Mouse (Mus musculus): ENCODE results near the gene Ipo7. TPM values are rescaled to one million over a fixed set of nuclear protein-coding genes. Genes with fewer than 3 reads are reported as not detected.
"Not testable (repeated sequence)": the region's sequence is repeated elsewhere in the genome, so short reads cannot be mapped to it uniquely, and the experiment has no call there.

Ipo7 gene
- polyA plus RNA-seq, 1 experiment = 8.7 TPM

- H3K36me3 ChIP-seq (ENCODE audit: control insufficient read depth, insufficient read depth, low read length) = no peaks in the 10 kb centered on the region; the same call in 1 of the 2 replicates
- no peaks in the 10 kb centered on the region for H3K4me1 ChIP-seq (ENCODE audit: control insufficient read depth, insufficient read depth, low read length)
- no peak for TF ChIP-seq CTCF (IDR thresholded peaks at IDR 0.05; ENCODE audit: control insufficient read depth, insufficient read depth, insufficient replicate concordance, low read depth, low read length)
- TF ChIP-seq POLR2A (IDR thresholded peaks at IDR 0.05; ENCODE audit: control insufficient read depth, low read depth, low read length) = no peak
- H3K27ac ChIP-seq (ENCODE audit: control insufficient read depth, insufficient read depth, low read depth, low read length) = no peak overlapping the region
- H3K27me3 ChIP-seq (ENCODE audit: control insufficient read depth, insufficient read depth, low read length) = no peaks in the 10 kb centered on the region
- H3K4me3 ChIP-seq (ENCODE audit: control insufficient read depth, low read depth, low read length) = no peak overlapping the region
Observed at GRCm38 (mm10) chr7:110023553-110023952, 5.5 kb downstream of the Ipo7 start.

- TF ChIP-seq POLR2A (IDR thresholded peaks at IDR 0.05; ENCODE audit: control insufficient read depth, low read depth, low read length) = no peak
- no peak for TF ChIP-seq CTCF (IDR thresholded peaks at IDR 0.05; ENCODE audit: control insufficient read depth, insufficient read depth, insufficient replicate concordance, low read depth, low read length)
- H3K36me3 ChIP-seq (ENCODE audit: control insufficient read depth, insufficient read depth, low read length) = no peaks in the 10 kb centered on the region; the same call in 1 of the 2 replicates
- H3K27ac ChIP-seq (ENCODE audit: control insufficient read depth, insufficient read depth, low read depth, low read length) = no peak overlapping the region
- no peak overlapping the region for H3K4me3 ChIP-seq (ENCODE audit: control insufficient read depth, low read depth, low read length)
- H3K4me1 ChIP-seq (ENCODE audit: control insufficient read depth, insufficient read depth, low read length) = no peaks in the 10 kb centered on the region
- H3K27me3 ChIP-seq (ENCODE audit: control insufficient read depth, insufficient read depth, low read length) = no peaks in the 10 kb centered on the region
Observed at GRCm38 (mm10) chr7:110026594-110026993, 8.5 kb downstream of the Ipo7 start.

GRCm38 (mm10) chr7:110028826-110029225 is 10.8 kb downstream of the Ipo7 start:
- no peaks in the 10 kb centered on the region for H3K27me3 ChIP-seq (ENCODE audit: control insufficient read depth, insufficient read depth, low read length)
- no peak overlapping the region for H3K27ac ChIP-seq (ENCODE audit: control insufficient read depth, insufficient read depth, low read depth, low read length)
- TF ChIP-seq CTCF (IDR thresholded peaks at IDR 0.05; ENCODE audit: control insufficient read depth, insufficient read depth, insufficient replicate concordance, low read depth, low read length) = no peak
- no peak overlapping the region for H3K4me3 ChIP-seq (ENCODE audit: control insufficient read depth, low read depth, low read length)
- no peaks in the 10 kb centered on the region for H3K4me1 ChIP-seq (ENCODE audit: control insufficient read depth, insufficient read depth, low read length)
- no peaks in the 10 kb centered on the region; the same call in 1 of the 2 replicates for H3K36me3 ChIP-seq (ENCODE audit: control insufficient read depth, insufficient read depth, low read length)

DNA sequence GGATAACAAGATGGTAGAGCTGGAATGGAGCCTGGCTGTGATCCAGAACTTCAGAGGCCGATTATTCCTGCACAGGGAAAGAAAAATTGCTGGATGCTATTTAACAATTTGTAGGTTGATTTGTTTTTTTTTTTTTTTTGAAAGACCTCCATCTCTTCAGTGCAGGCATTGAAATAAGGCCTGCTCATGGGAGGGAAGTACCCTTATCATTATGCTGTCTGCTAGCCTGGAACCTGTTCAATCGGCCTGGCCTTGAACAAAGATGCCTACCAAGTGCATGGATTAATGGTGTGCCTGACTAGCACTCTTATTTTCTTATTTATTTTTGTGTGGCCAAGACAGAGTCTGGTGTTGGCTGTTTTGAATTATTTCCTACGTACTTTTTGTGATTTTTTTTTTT is 12.3 kb downstream of the Ipo7 start:
- no peak overlapping the region for H3K4me3 ChIP-seq (ENCODE audit: control insufficient read depth, low read depth, low read length)
- no peak for TF ChIP-seq POLR2A (IDR thresholded peaks at IDR 0.05; ENCODE audit: control insufficient read depth, low read depth, low read length)
- TF ChIP-seq CTCF (IDR thresholded peaks at IDR 0.05; ENCODE audit: control insufficient read depth, insufficient read depth, insufficient replicate concordance, low read depth, low read length) = no peak
- H3K27me3 ChIP-seq (ENCODE audit: control insufficient read depth, insufficient read depth, low read length) = no peaks in the 10 kb centered on the region
- H3K36me3 ChIP-seq (ENCODE audit: control insufficient read depth, insufficient read depth, low read length) = no peaks in the 10 kb centered on the region; the same call in 1 of the 2 replicates
- H3K27ac ChIP-seq (ENCODE audit: control insufficient read depth, insufficient read depth, low read depth, low read length) = no peak overlapping the region
- no peaks in the 10 kb centered on the region for H3K4me1 ChIP-seq (ENCODE audit: control insufficient read depth, insufficient read depth, low read length)

GRCm38 (mm10) chr7:110057723-110058122 is 39.6 kb downstream of the Ipo7 start:
- not testable (repeated sequence) for H3K27ac ChIP-seq (ENCODE audit: control insufficient read depth, insufficient read depth, low read depth, low read length); H3K27me3 ChIP-seq (ENCODE audit: control insufficient read depth, insufficient read depth, low read length); H3K4me1 ChIP-seq (ENCODE audit: control insufficient read depth, insufficient read depth, low read length); H3K36me3 ChIP-seq (ENCODE audit: control insufficient read depth, insufficient read depth, low read length); H3K4me3 ChIP-seq (ENCODE audit: control insufficient read depth, low read depth, low read length)

- TF ChIP-seq CTCF (IDR thresholded peaks at IDR 0.05; ENCODE audit: control insufficient read depth, insufficient read depth, insufficient replicate concordance, low read depth, low read length) (no peak), POLR2A (IDR thresholded peaks at IDR 0.05; ENCODE audit: control insufficient read depth, low read depth, low read length) (no peak)
- Histone ChIP-seq H3K4me1 (ENCODE audit: control insufficient read depth, insufficient read depth, low read length) (peaks cover 5% of the 10 kb centered on the region), H3K36me3 (ENCODE audit: control insufficient read depth, insufficient read depth, low read length) (peaks cover 2% of the 10 kb centered on the region; the same call in 1 of the 2 replicates), H3K4me3 (ENCODE audit: control insufficient read depth, low read depth, low read length) (peak overlapping the region; percentile 12), H3K27ac (ENCODE audit: control insufficient read depth, insufficient read depth, low read depth, low read length) (0 out of 2 replicates have a peak overlapping the region, but pooled peaks have one; percentile 12), H3K27me3 (ENCODE audit: control insufficient read depth, insufficient read depth, low read length) (no peaks in the 10 kb centered on the region)
Observed at GRCm38 (mm10) chr7:110059092-110059785, 41.2 kb downstream of the Ipo7 start.

- peaks cover 2% of the 10 kb centered on the region; the same call in 1 of the 2 replicates for H3K36me3 ChIP-seq (ENCODE audit: control insufficient read depth, insufficient read depth, low read length)
- H3K4me1 ChIP-seq (ENCODE audit: control insufficient read depth, insufficient read depth, low read length) = peaks cover 5% of the 10 kb centered on the region
- no peaks in the 10 kb centered on the region for H3K27me3 ChIP-seq (ENCODE audit: control insufficient read depth, insufficient read depth, low read length)
- H3K4me3 ChIP-seq (ENCODE audit: control insufficient read depth, low read depth, low read length) = peak overlapping the region; percentile 99
- peak overlapping the region; percentile 99 for H3K27ac ChIP-seq (ENCODE audit: control insufficient read depth, insufficient read depth, low read depth, low read length)
- TF ChIP-seq POLR2A (IDR thresholded peaks at IDR 0.05; ENCODE audit: control insufficient read depth, low read depth, low read length) = no peak
- TF ChIP-seq CTCF (IDR thresholded peaks at IDR 0.05; ENCODE audit: control insufficient read depth, insufficient read depth, insufficient replicate concordance, low read depth, low read length) = no peak
Observed at GRCm38 (mm10) chr7:110060106-110060668, 42.1 kb downstream of the Ipo7 start.
